Mouse (Mus musculus): Measurements from ENCODE around the gene Gosr1. TPM values are rescaled to one million over a fixed set of nuclear protein-coding genes. Genes with fewer than 3 reads are reported as not detected.
"Not testable (repeated sequence)": the region's sequence is repeated elsewhere in the genome, so short reads cannot be mapped to it uniquely, and the experiment has no call there.

The Gosr1 gene
- polyA plus RNA-seq (2014; fragmentation: Nextera tagmentation; extraction: Ambion mirVana), result 24.4 and 27.3 TPM in 2 replicates

GRCm38 (mm10) chr11:76763053-76763740, at the start of gene Gosr1:
Gene Gosr1 (minus strand): TSS chr11:76763579.
- no peaks in the 10 kb centered on the region for H3K4me1 ChIP-seq (replicated peaks; ENCODE audit: control insufficient read depth, insufficient read depth, low read length)
- peak within 1 kb of the TSS; percentile 96 for H3K4me3 ChIP-seq (ENCODE audit: low read depth, low read length)
- no peaks in the 10 kb centered on the region for H3K9me3 ChIP-seq (ENCODE audit: control insufficient read depth, low read length)
- under 1% methylated on average over 28 of the region's 28 CpGs for WGBS
- peak within 1 kb of the TSS; percentile 95 for H3K9ac ChIP-seq (ENCODE audit: low read depth, low read length)
- H3K36me3 ChIP-seq (ENCODE audit: control insufficient read depth, insufficient read depth, low read length), result peaks cover 8% of the 10 kb centered on the region
- no peaks in the 10 kb centered on the region for H3K27me3 ChIP-seq (replicated peaks; ENCODE audit: control insufficient read depth, insufficient read depth, low read length)
- peak within 1 kb of the TSS; percentile 65 for H3K4me2 ChIP-seq
- H3K27ac ChIP-seq (ENCODE audit: low read depth, low read length), result peak within 1 kb of the TSS; percentile 58
- ATAC-seq (replicated peaks; ENCODE audit: low FRiP score) (peak; percentile 98), DNase-seq (ENCODE audit: low spot score) (peak; percentile 83)

DNA sequence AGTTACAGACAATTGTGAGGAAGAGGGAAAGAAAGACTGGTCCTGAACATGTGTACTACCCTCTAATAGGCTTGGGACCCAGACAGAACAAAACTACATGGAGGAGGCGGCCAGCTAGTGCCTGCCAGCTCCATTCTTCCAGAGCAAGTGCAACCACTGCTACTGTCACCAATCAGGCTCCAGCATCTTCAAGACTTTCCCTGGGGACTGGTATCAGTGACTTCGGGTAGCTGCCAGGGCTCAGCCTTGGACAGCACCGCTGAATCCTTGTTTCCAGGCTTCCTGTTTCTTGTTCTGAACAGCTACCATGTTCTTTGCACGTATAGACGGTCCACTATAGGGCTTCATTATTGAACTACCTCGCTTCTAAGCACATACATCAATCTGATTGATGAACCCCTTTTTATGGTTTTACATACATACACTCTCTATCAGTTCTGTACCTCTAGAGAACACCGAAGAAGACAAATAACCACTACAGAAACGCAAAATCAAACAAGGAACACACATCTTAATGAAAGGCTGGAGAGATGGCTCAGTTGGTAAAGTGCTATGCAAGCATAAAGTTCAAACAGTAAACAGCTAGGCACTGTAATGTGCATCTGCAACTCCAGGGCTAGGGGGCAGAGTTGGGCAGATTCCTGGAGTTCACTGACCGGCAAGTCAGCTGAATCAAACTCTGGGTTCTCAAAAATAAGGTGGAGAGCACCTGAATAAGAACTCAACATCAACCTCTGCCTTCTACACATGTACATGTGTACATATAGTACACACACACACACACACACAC, 47.5 kb upstream of the Gosr1 start:
- WGBS, result 85% methylated on average over 9 of the region's 9 CpGs
- no peaks in the 10 kb centered on the region for H3K4me1 ChIP-seq (replicated peaks; ENCODE audit: control insufficient read depth, insufficient read depth, low read length)
- no peak overlapping the region for H3K4me2 ChIP-seq
- H3K27me3 ChIP-seq (replicated peaks; ENCODE audit: control insufficient read depth, insufficient read depth, low read length), result no peaks in the 10 kb centered on the region
- H3K9me3 ChIP-seq (ENCODE audit: control insufficient read depth, low read length), result no peaks in the 10 kb centered on the region
- H3K4me3 ChIP-seq (ENCODE audit: low read depth, low read length), result no peak overlapping the region
- no peak overlapping the region for H3K9ac ChIP-seq (ENCODE audit: low read depth, low read length)
- ATAC-seq (replicated peaks; ENCODE audit: low FRiP score), result no peak
- peaks cover 7% of the 10 kb centered on the region; the same call in 1 of the 2 replicates for H3K36me3 ChIP-seq (ENCODE audit: control insufficient read depth, insufficient read depth, low read length)
- H3K27ac ChIP-seq (ENCODE audit: low read depth, low read length), result no peak overlapping the region
- no peak for DNase-seq (ENCODE audit: low spot score)

DNA sequence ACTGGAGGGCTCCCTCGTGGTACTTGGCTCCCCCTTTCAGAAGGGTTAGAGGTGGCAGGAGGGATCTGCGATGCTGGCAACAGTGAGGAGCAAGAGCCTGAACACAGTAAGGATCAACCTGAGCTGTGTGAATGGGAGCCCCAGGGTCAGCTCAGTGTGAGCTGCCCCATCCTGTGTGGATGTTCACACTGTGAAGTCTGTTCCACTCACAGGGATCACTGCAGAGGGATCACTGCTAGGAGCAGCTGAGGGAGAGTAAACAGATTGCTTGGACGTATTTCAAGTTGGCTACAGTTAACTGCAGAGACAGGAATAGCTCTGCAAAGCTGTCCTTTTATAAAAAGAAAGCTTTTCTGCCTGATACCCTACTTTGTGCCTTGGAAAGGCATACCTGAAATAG, 46.1 kb upstream of the Gosr1 start:
- no peak overlapping the region for H3K9ac ChIP-seq (ENCODE audit: low read depth, low read length)
- 69% methylated on average over 3 of the region's 3 CpGs for WGBS
- DNase-seq (ENCODE audit: low spot score), result no peak
- H3K27me3 ChIP-seq (replicated peaks; ENCODE audit: control insufficient read depth, insufficient read depth, low read length), result no peaks in the 10 kb centered on the region
- ATAC-seq (replicated peaks; ENCODE audit: low FRiP score), result no peak
- no peak overlapping the region for H3K4me3 ChIP-seq (ENCODE audit: low read depth, low read length)
- no peak overlapping the region for H3K4me2 ChIP-seq
- no peaks in the 10 kb centered on the region for H3K9me3 ChIP-seq (ENCODE audit: control insufficient read depth, low read length)
- H3K4me1 ChIP-seq (replicated peaks; ENCODE audit: control insufficient read depth, insufficient read depth, low read length), result no peaks in the 10 kb centered on the region
- H3K27ac ChIP-seq (ENCODE audit: low read depth, low read length), result no peak overlapping the region
- peaks cover 7% of the 10 kb centered on the region; the same call in 1 of the 2 replicates for H3K36me3 ChIP-seq (ENCODE audit: control insufficient read depth, insufficient read depth, low read length)

DNA sequence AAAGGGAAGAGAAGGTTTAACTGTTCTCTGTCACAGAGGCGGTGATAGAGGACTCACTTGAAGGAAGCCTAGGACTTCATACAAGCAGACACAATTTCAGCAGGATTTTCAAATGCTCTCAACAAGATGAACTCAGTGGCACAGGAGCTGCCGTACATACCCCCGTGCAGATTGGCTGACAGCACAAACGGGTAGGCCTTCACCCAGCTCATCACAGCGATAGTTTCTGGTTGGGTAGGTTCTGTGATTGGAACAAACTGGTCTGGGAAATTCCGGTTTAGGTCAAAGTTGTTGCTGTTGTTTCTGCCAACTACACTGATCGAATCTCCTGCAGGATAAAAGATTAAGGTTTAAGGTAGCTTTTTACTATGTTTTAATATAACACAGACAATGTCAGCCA, 45.2 kb upstream of the Gosr1 start:
- no peak overlapping the region for H3K4me3 ChIP-seq (ENCODE audit: low read depth, low read length)
- no peak overlapping the region for H3K4me2 ChIP-seq
- H3K27ac ChIP-seq (ENCODE audit: low read depth, low read length), result no peak overlapping the region
- H3K36me3 ChIP-seq (ENCODE audit: control insufficient read depth, insufficient read depth, low read length), result peaks cover 7% of the 10 kb centered on the region; the same call in 1 of the 2 replicates
- no peaks in the 10 kb centered on the region for H3K27me3 ChIP-seq (replicated peaks; ENCODE audit: control insufficient read depth, insufficient read depth, low read length)
- DNase-seq (ENCODE audit: low spot score) (no peak), ATAC-seq (replicated peaks; ENCODE audit: low FRiP score) (no peak)
- H3K9me3 ChIP-seq (ENCODE audit: control insufficient read depth, low read length), result no peaks in the 10 kb centered on the region
- no peak overlapping the region for H3K9ac ChIP-seq (ENCODE audit: low read depth, low read length)
- H3K4me1 ChIP-seq (replicated peaks; ENCODE audit: control insufficient read depth, insufficient read depth, low read length), result no peaks in the 10 kb centered on the region
- 86% methylated on average over 7 of the region's 7 CpGs for WGBS

DNA sequence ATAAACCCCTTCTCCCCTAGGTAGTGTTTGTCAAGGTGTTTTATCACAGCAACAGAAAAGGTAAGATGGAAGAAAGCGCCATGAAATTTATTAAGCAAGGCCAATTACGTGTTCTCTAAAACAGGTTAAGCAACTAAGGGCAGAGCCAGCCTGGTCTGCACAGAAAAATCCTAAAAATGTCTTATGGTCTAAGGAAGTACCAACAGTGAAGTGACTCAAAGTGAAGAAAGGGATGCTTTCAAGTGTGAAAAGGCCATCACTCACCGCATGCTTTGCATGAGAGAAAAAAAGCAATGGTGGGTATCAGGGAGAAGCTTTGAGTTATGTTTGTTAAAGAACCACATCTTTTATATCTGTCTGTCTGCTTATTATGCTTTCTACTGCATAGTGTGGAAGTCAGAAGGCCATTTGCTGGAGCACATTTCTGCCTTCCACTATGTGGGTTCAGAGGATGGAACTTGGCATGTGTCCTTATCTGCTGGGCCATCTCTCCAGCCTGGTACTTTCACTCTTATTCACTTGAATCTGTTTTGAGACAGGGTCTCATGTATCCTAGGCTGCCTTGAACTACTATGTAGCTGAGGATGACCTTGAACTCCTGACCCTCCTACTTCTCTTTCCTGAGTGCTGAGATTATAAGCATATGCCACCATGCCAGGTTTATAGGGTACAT, 43.8 kb upstream of the Gosr1 start:
- ATAC-seq (replicated peaks; ENCODE audit: low FRiP score), result no peak
- Histone ChIP-seq H3K36me3 (ENCODE audit: control insufficient read depth, insufficient read depth, low read length) (peaks cover 7% of the 10 kb centered on the region; the same call in 1 of the 2 replicates), H3K27me3 (replicated peaks; ENCODE audit: control insufficient read depth, insufficient read depth, low read length) (no peaks in the 10 kb centered on the region), H3K4me2 (no peak overlapping the region), H3K9me3 (ENCODE audit: control insufficient read depth, low read length) (no peaks in the 10 kb centered on the region), H3K4me3 (ENCODE audit: low read depth, low read length) (no peak overlapping the region), H3K4me1 (replicated peaks; ENCODE audit: control insufficient read depth, insufficient read depth, low read length) (no peaks in the 10 kb centered on the region), H3K27ac (ENCODE audit: low read depth, low read length) (no peak overlapping the region), H3K9ac (ENCODE audit: low read depth, low read length) (no peak overlapping the region)
- 94% methylated on average over 3 of the region's 3 CpGs for WGBS
- DNase-seq (ENCODE audit: low spot score), result no peak

- Histone ChIP-seq H3K9ac (ENCODE audit: low read depth, low read length) (no peak overlapping the region), H3K4me1 (replicated peaks; ENCODE audit: control insufficient read depth, insufficient read depth, low read length) (no peaks in the 10 kb centered on the region), H3K27me3 (replicated peaks; ENCODE audit: control insufficient read depth, insufficient read depth, low read length) (no peaks in the 10 kb centered on the region), H3K4me3 (ENCODE audit: low read depth, low read length) (no peak overlapping the region), H3K27ac (ENCODE audit: low read depth, low read length) (no peak overlapping the region), H3K4me2 (no peak overlapping the region), H3K9me3 (ENCODE audit: control insufficient read depth, low read length) (no peaks in the 10 kb centered on the region), H3K36me3 (ENCODE audit: control insufficient read depth, insufficient read depth, low read length) (peaks cover 10% of the 10 kb centered on the region; the same call in 1 of the 2 replicates)
- 80% methylated on average over 4 of the region's 4 CpGs for WGBS
- no peak for ATAC-seq (replicated peaks; ENCODE audit: low FRiP score)
- no peak for DNase-seq (ENCODE audit: low spot score)
These were observed 42.6 kb upstream of the Gosr1 start for GRCm38 (mm10) chr11:76806026-76806425.

DNA sequence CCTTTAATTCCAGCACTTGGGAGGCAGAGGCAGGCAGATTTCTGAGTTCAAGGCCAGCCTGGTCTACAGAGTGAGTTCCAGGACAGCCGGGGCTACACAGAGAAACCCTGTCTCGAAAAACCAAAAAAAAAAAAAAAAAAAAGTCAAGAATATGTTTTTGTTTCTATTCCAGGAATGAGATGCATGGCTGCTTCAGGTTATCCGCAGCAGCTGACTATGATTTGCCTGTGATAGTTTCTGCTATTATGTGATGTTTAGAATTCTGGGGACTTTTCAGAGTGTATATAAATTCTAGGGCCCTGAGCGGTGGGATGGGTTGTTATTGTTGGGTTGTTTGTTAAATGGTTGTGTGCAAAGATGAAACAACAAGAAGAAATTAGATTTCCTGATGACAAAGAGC, 41.7 kb upstream of the Gosr1 start:
- ATAC-seq (replicated peaks; ENCODE audit: low FRiP score); H3K27me3 ChIP-seq (replicated peaks; ENCODE audit: control insufficient read depth, insufficient read depth, low read length); H3K4me3 ChIP-seq (ENCODE audit: low read depth, low read length); H3K36me3 ChIP-seq (ENCODE audit: control insufficient read depth, insufficient read depth, low read length); H3K27ac ChIP-seq (ENCODE audit: low read depth, low read length); H3K9ac ChIP-seq (ENCODE audit: low read depth, low read length); H3K4me1 ChIP-seq (replicated peaks; ENCODE audit: control insufficient read depth, insufficient read depth, low read length); H3K9me3 ChIP-seq (ENCODE audit: control insufficient read depth, low read length); DNase-seq (ENCODE audit: low spot score); H3K4me2 ChIP-seq: not testable (repeated sequence)
- WGBS, result 83% methylated on average over 3 of the region's 4 CpGs

GRCm38 (mm10) chr11:76803266-76803665, 39.9 kb upstream of the Gosr1 start:
- no peak for ATAC-seq (replicated peaks; ENCODE audit: low FRiP score)
- Histone ChIP-seq H3K4me3 (ENCODE audit: low read depth, low read length) (no peak overlapping the region), H3K27me3 (replicated peaks; ENCODE audit: control insufficient read depth, insufficient read depth, low read length) (no peaks in the 10 kb centered on the region), H3K9me3 (ENCODE audit: control insufficient read depth, low read length) (no peaks in the 10 kb centered on the region), H3K27ac (ENCODE audit: low read depth, low read length) (no peak overlapping the region), H3K9ac (ENCODE audit: low read depth, low read length) (no peak overlapping the region), H3K36me3 (ENCODE audit: control insufficient read depth, insufficient read depth, low read length) (peaks cover 10% of the 10 kb centered on the region; the same call in 1 of the 2 replicates), H3K4me2 (no peak overlapping the region), H3K4me1 (replicated peaks; ENCODE audit: control insufficient read depth, insufficient read depth, low read length) (no peaks in the 10 kb centered on the region)
- 85% methylated on average over 3 of the region's 3 CpGs for WGBS
- DNase-seq (ENCODE audit: low spot score), result no peak
